Mouse (Mus musculus) bone marrow, adult 2 months (tissue): ENCODE data around the gene Wnk4.

Experiments used
- CTCF ChIP-seq: fragments of 200-500 bp; IDR thresholded peaks from 2 replicates; pipeline ENCODE4 v1.5.1; 2011; ENCODE audit warnings: low read length, control low read depth; ENCODE audit not compliant: control insufficient read depth, insufficient read depth
- POLR2A ChIP-seq: fragments of 200-500 bp; IDR thresholded peaks from 2 replicates; pipeline ENCODE4 v1.6.1; 2011; ENCODE audit warnings: low read depth, mild to moderate bottlenecking, control low read depth, low read length, borderline replicate concordance; ENCODE audit not compliant: control insufficient read depth

DNA sequence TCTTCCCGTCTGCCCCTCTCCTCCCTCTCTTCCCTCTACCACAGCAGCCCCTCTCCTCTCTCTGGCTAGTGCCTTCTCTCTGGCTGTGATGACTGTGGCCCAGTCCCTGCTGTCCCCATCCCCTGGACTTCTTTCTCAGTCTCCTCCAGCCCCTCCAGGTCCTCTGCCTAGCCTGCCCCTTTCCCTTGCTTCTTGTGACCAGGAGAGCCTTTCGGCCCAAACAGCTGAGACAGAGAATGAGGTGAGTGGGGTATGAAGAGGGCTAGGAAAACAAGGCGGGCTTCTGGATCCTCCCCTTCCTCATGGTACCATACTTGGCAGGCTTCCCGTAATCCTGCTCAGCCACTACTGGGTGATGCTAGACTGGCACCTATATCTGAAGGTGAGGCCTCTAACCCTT is 14.9 kb downstream of the Wnk4 start:
- no peak for TF ChIP-seq POLR2A
- TF ChIP-seq CTCF: no peak
